Mouse (Mus musculus) lung, postnatal 0 days (tissue): ENCODE results near the gene Galnt5. TPM values are rescaled to one million over a fixed set of nuclear protein-coding genes. Genes with fewer than 3 reads are reported as not detected.

Source experiments
- ATAC-seq: fragments of 200-750 bp; cut with Nextera tagmentation; 2 replicates; pipeline ENCODE4 v1.8.0; 2017; ENCODE audit warnings: moderate library complexity
- DNase-seq: peaks from one replicate; pipeline ENCODE4 v3.0.0-alpha.2; 2016; ENCODE audit warnings: low spot score
- H3K27ac ChIP-seq: fragments of 300-500 bp; sonication (generic); 2 replicates; pipeline ENCODE4 v1.5.1; 2014; ENCODE audit warnings: antibody characterized with exemption, mild to moderate bottlenecking, low read length, mixed read lengths
- H3K27me3 ChIP-seq: fragments of 300-500 bp; sonication (generic); replicated peaks from 2 replicates; pipeline ENCODE4 v1.6.1; 2014; ENCODE audit warnings: low read length, mixed read lengths; ENCODE audit not compliant: insufficient read depth
- H3K36me3 ChIP-seq: fragments of 300-500 bp; sonication (generic); 2 replicates; pipeline ENCODE4 v1.6.1; 2014; ENCODE audit warnings: low read length, mixed read lengths; ENCODE audit not compliant: insufficient read depth
- H3K4me1 ChIP-seq: fragments of 300-500 bp; sonication (generic); 2 replicates; pipeline ENCODE4 v1.6.1; 2014; ENCODE audit warnings: antibody characterized with exemption, low read depth, low read length, mixed read lengths; ENCODE audit not compliant: insufficient read depth
- H3K4me2 ChIP-seq: fragments of 300-500 bp; sonication (generic); replicated peaks from 2 replicates; pipeline ENCODE4 v1.6.1; 2014; ENCODE audit warnings: low read depth, mild to moderate bottlenecking, low read length, moderate library complexity, mixed read lengths
- H3K4me3 ChIP-seq: fragments of 300-500 bp; sonication (generic); 2 replicates; pipeline ENCODE4 v1.5.1; 2014; ENCODE audit warnings: low read depth, low read length
- H3K9ac ChIP-seq: fragments of 300-500 bp; sonication (generic); replicated peaks from 2 replicates; pipeline ENCODE4 v1.6.1; 2014; ENCODE audit warnings: low read depth, mild to moderate bottlenecking
- H3K9me3 ChIP-seq: fragments of 300-500 bp; sonication (generic); 2 replicates; pipeline ENCODE4 v1.6.1; 2016; ENCODE audit warnings: low read length, mixed read lengths
- CTCF ChIP-seq: IDR thresholded peaks from 2 replicates; pipeline ENCODE4 v1.5.1; 2016; ENCODE audit warnings: antibody characterized with exemption, mild to moderate bottlenecking
- EP300 ChIP-seq: IDR thresholded peaks from 2 replicates; pipeline ENCODE4 v1.6.1; 2016; ENCODE audit warnings: antibody characterized with exemption, mild to moderate bottlenecking, control low read depth
- WGBS: fragments of 180-500 bp; shearing (Covaris S2); extraction: QIAGEN DNeasy Blood & Tissue Kit; methylation state at CpG from one replicate; pipeline ENCODE4 v1.1.7; 2014; 5-methylcytosine and 5-hydroxymethylcytosine counted together
- polyA plus RNA-seq: library from polyadenylated mRNA; unstranded; fragments of >200 nt; fragmentation: Nextera tagmentation; extraction: Ambion mirVana; gene quantifications from 2 replicates; pipeline ENCODE4 v1.2.1, GENCODE M21; 2015

The Galnt5 gene
- polyA plus RNA-seq, 1 experiment from 2014 or later, result 0.68 TPM

DNA sequence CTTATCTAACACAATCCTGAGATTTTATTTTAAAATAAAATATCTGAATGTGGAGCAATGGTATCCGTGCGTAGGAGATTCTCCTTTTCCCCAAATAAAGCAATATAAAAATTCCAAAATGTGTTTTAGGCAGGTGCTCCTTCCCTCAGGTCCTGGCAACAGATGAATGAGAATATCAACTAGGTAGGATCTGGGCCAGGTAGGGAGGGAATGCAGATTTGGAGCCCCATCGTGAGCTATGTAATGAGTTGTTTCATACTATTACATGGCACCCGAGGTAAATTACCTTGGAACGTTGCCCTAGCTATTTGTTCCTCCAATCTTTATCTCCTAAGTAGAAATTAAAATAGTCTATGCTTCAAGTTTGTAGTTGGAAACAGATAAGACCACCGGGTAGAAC lies 25.9 kb downstream of the Galnt5 start:
- WGBS, result 80% methylated on average over 6 of the region's 6 CpGs
- ATAC-seq, result no peak

DNA sequence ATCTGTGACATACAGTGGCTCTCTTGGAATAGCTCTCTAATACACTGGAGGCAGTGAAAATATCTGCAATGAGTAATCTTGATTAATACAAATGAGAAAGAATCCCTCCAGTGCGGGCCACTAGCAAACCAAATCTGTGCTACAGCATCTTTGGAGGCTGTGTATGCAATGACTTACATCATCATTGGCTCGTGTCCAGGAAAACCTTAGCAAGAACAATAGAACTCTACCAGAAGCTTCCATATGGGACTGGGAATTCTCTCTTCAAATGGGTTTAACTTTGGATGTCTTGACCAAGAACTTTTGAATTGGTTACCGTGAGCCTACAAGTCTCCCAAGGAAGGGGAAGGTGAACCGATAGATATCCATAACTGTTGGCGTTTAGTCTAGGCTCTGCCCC lies 29.1 kb downstream of the Galnt5 start:
- no peak overlapping the region for H3K27ac ChIP-seq
- H3K9ac ChIP-seq, result no peak overlapping the region
- no peaks in the 10 kb centered on the region for H3K36me3 ChIP-seq
- H3K4me3 ChIP-seq, result no peak overlapping the region
- H3K4me2 ChIP-seq, result no peak overlapping the region
- no peaks in the 10 kb centered on the region for H3K27me3 ChIP-seq
- no peak for TF ChIP-seq EP300
- no peak for TF ChIP-seq CTCF
- no peaks in the 10 kb centered on the region for H3K9me3 ChIP-seq
- DNase-seq (peak; percentile 21), ATAC-seq (no peak)
- no peaks in the 10 kb centered on the region for H3K4me1 ChIP-seq
- WGBS, result 76% methylated on average over 5 of the region's 5 CpGs

More for the DNA sequence above, 25.9 kb downstream of the Galnt5 start:
- Histone ChIP-seq H3K4me1 (no peaks in the 10 kb centered on the region), H3K36me3 (no peaks in the 10 kb centered on the region), H3K9me3 (no peaks in the 10 kb centered on the region), H3K9ac (no peak overlapping the region), H3K27ac (no peak overlapping the region), H3K4me2 (no peak overlapping the region), H3K27me3 (no peaks in the 10 kb centered on the region), H3K4me3 (no peak overlapping the region)
- DNase-seq, result no peak
- no peak for TF ChIP-seq EP300
- no peak for TF ChIP-seq CTCF

DNA sequence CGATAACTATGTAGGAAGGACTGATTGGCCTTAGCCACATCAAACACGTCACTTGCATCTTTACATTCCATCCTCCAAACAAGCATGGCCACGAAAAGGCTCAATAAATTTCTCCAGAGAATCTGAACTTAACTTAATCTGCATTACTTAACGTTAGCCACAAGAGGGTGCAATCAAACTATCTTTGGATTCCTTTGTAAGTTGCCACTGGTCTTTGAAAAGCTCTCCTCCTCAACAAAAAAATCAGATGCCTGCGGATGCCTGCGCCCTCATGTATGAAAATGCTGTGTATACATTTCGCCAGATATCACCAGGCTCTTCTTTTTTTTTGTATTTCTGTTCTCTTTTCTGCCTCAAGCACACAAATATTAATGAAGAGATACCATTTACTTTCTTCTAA lies 31.7 kb downstream of the Galnt5 start:
- no peak for ATAC-seq
- Histone ChIP-seq H3K4me2 (no peak overlapping the region), H3K4me1 (no peaks in the 10 kb centered on the region), H3K27me3 (no peaks in the 10 kb centered on the region), H3K27ac (no peak overlapping the region), H3K36me3 (no peaks in the 10 kb centered on the region), H3K9me3 (no peaks in the 10 kb centered on the region), H3K9ac (no peak overlapping the region), H3K4me3 (no peak overlapping the region)
- peak; percentile 72 for DNase-seq
- TF ChIP-seq EP300 (no peak), CTCF (peak; percentile 67)
- WGBS, result 20% methylated on average over 7 of the region's 7 CpGs

DNA sequence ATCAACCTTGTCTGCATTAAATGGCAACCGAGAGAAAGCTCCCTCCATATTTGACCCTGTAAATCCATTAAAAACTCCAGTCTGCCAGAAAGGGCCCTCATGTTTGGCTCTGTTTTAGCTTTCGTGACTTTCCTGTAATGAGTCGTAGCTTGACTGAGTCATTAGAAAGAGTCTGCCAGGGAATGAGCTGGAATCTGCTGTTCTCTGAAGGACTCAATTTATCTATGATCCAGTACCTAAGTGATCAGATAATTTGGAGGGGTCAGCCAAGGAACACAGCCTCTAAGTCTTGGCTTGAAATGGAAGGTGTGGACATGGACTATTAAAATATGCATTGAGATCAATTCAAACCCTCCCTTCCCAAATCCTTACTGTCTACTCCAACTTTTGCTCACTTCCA lies 33.7 kb downstream of the Galnt5 start:
- no peaks in the 10 kb centered on the region for H3K36me3 ChIP-seq
- H3K27ac ChIP-seq, result no peak overlapping the region
- no peak for TF ChIP-seq EP300
- no peak for TF ChIP-seq CTCF
- no peak overlapping the region for H3K4me3 ChIP-seq
- H3K4me2 ChIP-seq, result no peak overlapping the region
- ATAC-seq (no peak), DNase-seq (no peak)
- no peaks in the 10 kb centered on the region for H3K27me3 ChIP-seq
- H3K4me1 ChIP-seq, result no peaks in the 10 kb centered on the region
- no peak overlapping the region for H3K9ac ChIP-seq
- WGBS, result 81% methylated on average over 3 of the region's 3 CpGs
- H3K9me3 ChIP-seq, result no peaks in the 10 kb centered on the region

DNA sequence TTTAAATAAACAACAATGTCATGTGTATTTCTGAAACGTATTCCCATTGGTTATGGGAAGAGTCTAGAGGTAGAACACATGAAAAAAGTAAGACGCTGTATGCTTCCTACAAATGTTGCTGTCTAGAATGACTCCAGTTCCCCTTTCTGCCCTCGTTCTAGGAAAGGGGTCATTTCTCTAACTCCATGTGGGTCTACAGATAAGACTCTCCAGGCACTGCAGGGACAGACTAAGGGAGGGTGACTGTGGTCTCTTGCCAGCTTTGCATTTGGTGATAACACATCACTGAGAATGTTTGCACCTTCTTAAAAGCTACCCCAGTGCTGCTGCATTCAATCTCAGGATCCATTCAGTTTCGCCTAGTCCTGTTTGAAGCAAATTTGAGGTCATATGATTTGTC lies 38.0 kb downstream of the Galnt5 start:
- 67% methylated on average over 4 of the region's 4 CpGs for WGBS
- ATAC-seq (no peak), DNase-seq (no peak)
- no peaks in the 10 kb centered on the region for H3K36me3 ChIP-seq
- TF ChIP-seq CTCF (no peak), EP300 (no peak)
- no peak overlapping the region for H3K27ac ChIP-seq
- no peaks in the 10 kb centered on the region for H3K4me1 ChIP-seq
- no peak overlapping the region for H3K4me2 ChIP-seq
- no peaks in the 10 kb centered on the region for H3K9me3 ChIP-seq
- no peaks in the 10 kb centered on the region for H3K27me3 ChIP-seq
- no peak overlapping the region for H3K4me3 ChIP-seq
- H3K9ac ChIP-seq, result no peak overlapping the region

DNA sequence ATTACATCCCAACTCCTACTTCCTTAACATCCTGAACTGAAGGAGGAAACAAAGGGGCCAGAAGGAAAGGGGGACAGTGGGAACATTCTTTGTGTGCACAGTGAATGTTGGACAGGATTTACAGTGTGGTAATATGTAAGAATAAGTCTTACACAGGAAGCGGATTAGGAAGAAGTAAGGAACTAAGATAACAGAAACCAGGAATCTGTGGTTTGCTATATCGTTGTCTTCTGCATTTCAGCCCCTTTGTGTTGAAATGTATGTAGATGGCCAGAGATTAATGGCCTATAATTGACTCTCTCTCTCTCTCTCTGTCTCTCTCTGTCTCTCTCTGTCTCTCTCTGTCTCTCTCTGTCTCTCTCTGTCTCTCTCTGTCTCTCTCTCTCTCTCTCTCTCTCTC lies 39.2 kb downstream of the Galnt5 start:
- no peaks in the 10 kb centered on the region for H3K36me3 ChIP-seq
- ATAC-seq (no peak), DNase-seq (no peak)
- no peaks in the 10 kb centered on the region for H3K9me3 ChIP-seq
- no peak overlapping the region for H3K27ac ChIP-seq
- no peaks in the 10 kb centered on the region for H3K27me3 ChIP-seq
- WGBS, result 67% methylated on average over 2 of the region's 2 CpGs
- TF ChIP-seq CTCF, result no peak
- no peak for TF ChIP-seq EP300
- H3K4me3 ChIP-seq, result no peak overlapping the region
- no peak overlapping the region for H3K4me2 ChIP-seq
- H3K9ac ChIP-seq, result no peak overlapping the region
- H3K4me1 ChIP-seq, result no peaks in the 10 kb centered on the region

DNA sequence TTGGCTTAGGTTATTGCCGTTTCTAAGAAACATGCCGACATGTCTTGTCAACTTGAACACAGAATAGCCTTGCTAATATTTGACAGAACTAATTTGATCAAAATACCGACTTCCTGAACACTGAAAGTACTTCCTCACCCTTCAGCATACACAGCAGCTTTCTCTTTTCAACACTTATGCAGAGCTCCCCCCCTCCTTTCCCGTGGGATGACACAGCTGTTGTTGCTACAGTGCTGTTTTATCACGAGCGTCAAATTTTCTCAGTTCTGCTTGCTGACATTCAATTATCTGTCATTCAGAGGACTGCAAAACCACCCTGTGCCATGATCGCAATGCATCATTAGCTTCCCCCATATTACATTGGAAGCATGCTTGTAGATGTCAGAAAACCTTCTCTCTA lies 44.2 kb downstream of the Galnt5 start:
- TF ChIP-seq EP300, result no peak
- no peak for TF ChIP-seq CTCF
- DNase-seq (no peak), ATAC-seq (no peak)
- Histone ChIP-seq H3K4me1 (no peaks in the 10 kb centered on the region), H3K9me3 (no peaks in the 10 kb centered on the region), H3K27me3 (no peaks in the 10 kb centered on the region), H3K36me3 (no peaks in the 10 kb centered on the region), H3K27ac (no peak overlapping the region), H3K9ac (no peak overlapping the region), H3K4me3 (no peak overlapping the region), H3K4me2 (no peak overlapping the region)
- WGBS, result 46% methylated on average over 7 of the region's 7 CpGs
